ENCODE assay signal across 14 mouse cellular contexts in genomic region chr11:74990501-74990900, GRCm38 (mm10).
DNase-seq lines count a peak whose midpoint lies in the region; ATAC-seq and TF ChIP-seq lines count a peak whose summit lies in the region.
"Had no signal": no experiment of that assay in that cellular context is flagged by ENCODE, and none has a peak within 500 bp of the region (broad histone marks: within the 10 kb centered on the region; RNA-seq: fewer than 3 reads in every experiment).

No protein-coding gene starts in this region.

- no peak for TF ChIP-seq CTCF in heart, adult 2 months (IDR thresholded peaks at IDR 0.05)

- H3K79me2 ChIP-seq in heart, adult 2 months (replicated peaks; ENCODE audit: control insufficient read depth, insufficient read depth, low read length), result no peaks in the 10 kb centered on the region

- intact Hi-C loops in heart, adult 2 months (cut with DNase I), result loop anchor here (5.0 kb wide), 2 partner anchors 42 to 92 kb away; no protein-coding TSS in a partner anchor
- intact Hi-C loops in heart, postnatal 10 days (cut with DNase I), result no loop called here

- H3K4me2 ChIP-seq in heart, embryonic 11.5 days, result no peak overlapping the region
- H3K4me2 ChIP-seq: heart, embryonic 15.5 days; midbrain, embryonic 15.5 days had no signal

- H3K4me1 ChIP-seq in heart, adult 2 months (ENCODE audit: control insufficient read depth, insufficient read depth, low read length), result peaks cover 21% of the 10 kb centered on the region
- H3K4me1 ChIP-seq in heart, embryonic 11.5 days (ENCODE audit: control insufficient read depth, insufficient read depth, low read length), result peaks cover 18% of the 10 kb centered on the region; the same call in 1 of the 2 replicates
- H3K4me1 ChIP-seq: midbrain, embryonic 15.5 days had no signal

- 40% methylated on average over 5 of the region's 5 CpGs for WGBS in heart, adult 2 months
- 77% methylated on average over 5 of the region's 5 CpGs for WGBS in heart, embryonic 11.5 days (ENCODE audit: insufficient replicate concordance)

- H3K4me3 ChIP-seq in heart, adult 2 months, result no peak overlapping the region
- no peak overlapping the region for H3K4me3 ChIP-seq in heart, embryonic 11.5 days (ENCODE audit: low read depth, low read length)
- H3K4me3 ChIP-seq: heart, embryonic 15.5 days; midbrain, embryonic 15.5 days had no signal

- H3K27ac ChIP-seq in heart, adult 2 months, result peak overlapping the region; percentile 42
- no peak overlapping the region for H3K27ac ChIP-seq in heart, embryonic 11.5 days (ENCODE audit: low read depth, low read length)
- H3K27ac ChIP-seq: heart, embryonic 15.5 days; macrophage; midbrain, embryonic 15.5 days had no signal

- ATAC-seq in heart, embryonic 11.5 days (replicated peaks; ENCODE audit: insufficient number of reproducible peaks, low FRiP score, low TSS enrichment), result no peak
- ATAC-seq: activated CD4-positive, CD25-positive, alpha-beta regulatory T cell, adult 4 months; midbrain, embryonic 15.5 days had no signal

- no peak overlapping the region for H3K9ac ChIP-seq in heart, adult 2 months (ENCODE audit: low read depth, low read length)
- H3K9ac ChIP-seq in heart, embryonic 11.5 days (ENCODE audit: low read depth, low read length), result no peak overlapping the region
- H3K9ac ChIP-seq: heart, embryonic 15.5 days; midbrain, embryonic 15.5 days had no signal

- TF ChIP-seq POLR2A in heart, adult 2 months (IDR thresholded peaks at IDR 0.05; ENCODE audit: insufficient read depth, low read depth, low read length), result no peak

- H3K36me3 ChIP-seq in heart, adult 2 months (ENCODE audit: control insufficient read depth, insufficient read depth, low read length), result peaks cover 26% of the 10 kb centered on the region
- no peaks in the 10 kb centered on the region for H3K36me3 ChIP-seq in heart, embryonic 11.5 days (ENCODE audit: control insufficient read depth, insufficient read depth, low read length)

- TF ChIP-seq EP300 in heart, adult 2 months (IDR thresholded peaks at IDR 0.05; ENCODE audit: insufficient read depth, low read depth, low read length), result no peak

- H3K9me3 ChIP-seq in heart, embryonic 11.5 days (replicated peaks; ENCODE audit: control insufficient read depth, low read length), result no peaks in the 10 kb centered on the region
- H3K9me3 ChIP-seq: heart, embryonic 15.5 days; midbrain, embryonic 15.5 days had no signal

- DNase-seq in heart, adult 2 months, result peak; percentile 43 to 44
- DNase-seq in adipocyte (ENCODE audit: low spot score), result peak; percentile 72
- peak; percentile 52 to 55 for DNase-seq in heart, postnatal 10 days
- peak; percentile 29 to 34 for DNase-seq in lung, postnatal 4 days
- DNase-seq in right cerebral cortex, postnatal 25 days, result no peak
- no peak for DNase-seq in spleen, adult 12 weeks (ENCODE audit: low spot score)
- DNase-seq: cerebellum, adult 8-10 months; liver; right cerebral cortex, postnatal 4 days had no signal

- H3K27me3 ChIP-seq in heart, adult 2 months (ENCODE audit: control insufficient read depth, insufficient read depth, low read length), result no peaks in the 10 kb centered on the region
- no peaks in the 10 kb centered on the region for H3K27me3 ChIP-seq in heart, embryonic 11.5 days (ENCODE audit: control insufficient read depth, insufficient read depth, low read length)
- H3K27me3 ChIP-seq: heart, embryonic 15.5 days; midbrain, embryonic 15.5 days had no signal

Comparison
In these comparisons a context has a peak if more than half of its experiments do, and no peak if none do; other contexts are left out.
1. DNase-seq: peak in heart, adult 2 months (2 of 2), adipocyte (single experiment), heart, postnatal 10 days (2 of 2) and lung, postnatal 4 days (2 of 2); none in right cerebral cortex, postnatal 25 days (single experiment) and spleen, adult 12 weeks (single experiment).